Mouse (Mus musculus) left cerebral cortex, adult 11 months (tissue): Measurements from ENCODE around the gene Opn4.
A peak's percentile ranks its signal among the peaks of the same experiment; 100 is the strongest.

Source experiments
- DNase-seq: peaks from one replicate; pipeline ENCODE4 v3.0.0; 2022; ENCODE audit warnings: low spot score

Opn4 gene

GRCm38 (mm10) chr14:34599941-34600340 lies at the start of gene Opn4:
Opn4 (minus strand) TSS chr14:34600142.
- no peak for DNase-seq

GRCm38 (mm10) chr14:34647870-34648475 lies 48.0 kb upstream of the Opn4 start:
- DNase-seq: no peak

GRCm38 (mm10) chr14:34644140-34644539 lies 44.2 kb upstream of the Opn4 start:
- DNase-seq: no peak

GRCm38 (mm10) chr14:34635721-34636120 lies 35.8 kb upstream of the Opn4 start:
- DNase-seq: no peak

- no peak for DNase-seq
These were observed 35.2 kb upstream of the Opn4 start for GRCm38 (mm10) chr14:34635192-34635591.

GRCm38 (mm10) chr14:34632722-34633448 lies 32.9 kb upstream of the Opn4 start:
- no peak for DNase-seq

GRCm38 (mm10) chr14:34626824-34627223 lies 26.9 kb upstream of the Opn4 start:
- DNase-seq: no peak

- DNase-seq: no peak
These were observed 23.7 kb upstream of the Opn4 start for GRCm38 (mm10) chr14:34623531-34624210.

GRCm38 (mm10) chr14:34623074-34623473 lies 23.1 kb upstream of the Opn4 start:
- DNase-seq: no peak

GRCm38 (mm10) chr14:34620611-34621376 lies 20.9 kb upstream of the Opn4 start:
- no peak for DNase-seq

GRCm38 (mm10) chr14:34618808-34619207 lies 18.9 kb upstream of the Opn4 start:
- no peak for DNase-seq

- peak; percentile 69 for DNase-seq
These were observed 16.9 kb upstream of the Opn4 start for GRCm38 (mm10) chr14:34616821-34617220.

GRCm38 (mm10) chr14:34615625-34616024 lies 15.7 kb upstream of the Opn4 start:
- no peak for DNase-seq

- no peak for DNase-seq
These were observed 15.1 kb upstream of the Opn4 start for GRCm38 (mm10) chr14:34615082-34615481.

- no peak for DNase-seq
These were observed 14.6 kb upstream of the Opn4 start for GRCm38 (mm10) chr14:34614551-34614950.

- DNase-seq: no peak
These were observed 13.6 kb upstream of the Opn4 start for GRCm38 (mm10) chr14:34613523-34613922.

GRCm38 (mm10) chr14:34612222-34612621 lies 12.3 kb upstream of the Opn4 start:
- DNase-seq: no peak

- DNase-seq: no peak
These were observed 11.6 kb upstream of the Opn4 start for GRCm38 (mm10) chr14:34611591-34611990.

- no peak for DNase-seq
These were observed 2.0 kb upstream of the Opn4 start for GRCm38 (mm10) chr14:34601910-34602309.

- no peak for DNase-seq
These were observed 4.2 kb downstream of the Opn4 start for GRCm38 (mm10) chr14:34595596-34596255.

- no peak for DNase-seq
These were observed 8.0 kb downstream of the Opn4 start for GRCm38 (mm10) chr14:34591741-34592535.
